In the genomic region with DNA sequence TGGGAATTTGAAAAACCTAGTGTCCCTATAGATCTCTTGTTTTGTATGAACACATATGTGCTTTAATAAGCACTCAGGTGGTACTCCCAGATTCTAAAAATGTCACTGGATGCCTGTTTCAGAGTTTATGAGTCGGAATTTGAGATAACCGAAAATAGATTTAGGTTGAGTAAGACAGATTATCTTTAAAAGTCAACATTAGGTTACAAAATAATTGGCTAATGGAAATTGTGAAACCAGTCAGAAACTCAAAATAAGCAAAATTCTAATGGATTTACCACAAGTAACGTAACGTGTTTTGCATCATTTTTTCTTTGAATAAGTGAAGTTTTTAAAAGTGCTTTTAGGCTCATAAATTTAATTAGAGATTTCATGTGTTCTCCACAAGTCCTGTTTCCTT, we compare ENCODE assay signal across 34 mouse cellular contexts.
"Had no signal": no experiment of that assay in that cellular context is flagged by ENCODE, and none has a peak within 500 bp of the region (broad histone marks: within the 10 kb centered on the region; RNA-seq: fewer than 3 reads in every experiment).

No protein-coding gene starts in this region.

- H3K9ac ChIP-seq: heart, embryonic 12.5 days; heart, embryonic 13.5 days; heart, embryonic 15.5 days; hindbrain, embryonic 12.5 days; hindbrain, embryonic 13.5 days; hindbrain, embryonic 14.5 days; hindbrain, embryonic 15.5 days; intestine, embryonic 15.5 days; kidney, embryonic 15.5 days had no signal

- H3K4me3 ChIP-seq: heart, embryonic 10.5 days; heart, embryonic 12.5 days; heart, embryonic 13.5 days; heart, embryonic 15.5 days; hindbrain, embryonic 10.5 days; hindbrain, embryonic 12.5 days; hindbrain, embryonic 13.5 days; hindbrain, embryonic 15.5 days; intestine, embryonic 15.5 days; kidney, embryonic 15.5 days; layer of hippocampus, adult 2 months had no signal

- H3K27ac ChIP-seq: heart, embryonic 10.5 days; heart, embryonic 13.5 days; heart, embryonic 15.5 days; hindbrain, embryonic 10.5 days; hindbrain, embryonic 12.5 days; hindbrain, embryonic 13.5 days; hindbrain, embryonic 14.5 days; hindbrain, embryonic 15.5 days; hindbrain, postnatal 0 days; intestine, embryonic 15.5 days; kidney, embryonic 15.5 days; kidney, postnatal 0 days; layer of hippocampus, adult 2 months had no signal

- ATAC-seq: hindbrain, embryonic 16.5 days; hindbrain, postnatal 0 days; inflammation-experienced regulatory T-cells, adult 6 months; intestine, embryonic 15.5 days; intestine, embryonic 16.5 days; intestine, postnatal 0 days had no signal

- DNase-seq: heart, postnatal 10 days; heart, postnatal 14 days; heart, postnatal 36 days; heart, postnatal 4 days; kidney, adult 11 months; kidney, adult 18-20 months; kidney, adult 2 months; kidney, adult 8-10 months; kidney, adult 9 months; kidney, postnatal 10 days; kidney, postnatal 14 days; kidney, postnatal 25 days; kidney, postnatal 36 days; kidney, postnatal 4 days; layer of hippocampus, postnatal 36 days had no signal

- H3K36me3 ChIP-seq: heart, embryonic 10.5 days; heart, embryonic 12.5 days; heart, embryonic 13.5 days; heart, embryonic 15.5 days; hindbrain, embryonic 10.5 days; hindbrain, embryonic 12.5 days; hindbrain, embryonic 13.5 days; hindbrain, embryonic 15.5 days; intestine, embryonic 15.5 days; kidney, embryonic 15.5 days had no signal

- H3K4me1 ChIP-seq: heart, embryonic 10.5 days; heart, embryonic 12.5 days; heart, embryonic 13.5 days; heart, embryonic 15.5 days; hindbrain, embryonic 10.5 days; hindbrain, embryonic 12.5 days; hindbrain, embryonic 13.5 days; hindbrain, embryonic 15.5 days; intestine, embryonic 15.5 days; kidney, embryonic 15.5 days had no signal

- H3K27me3 ChIP-seq: heart, embryonic 12.5 days; heart, embryonic 13.5 days; heart, embryonic 15.5 days; hindbrain, embryonic 12.5 days; hindbrain, embryonic 13.5 days; hindbrain, embryonic 15.5 days; intestine, embryonic 15.5 days; kidney, embryonic 15.5 days had no signal

- H3K4me2 ChIP-seq: heart, embryonic 11.5 days; heart, embryonic 12.5 days; heart, embryonic 13.5 days; heart, embryonic 15.5 days; hindbrain, embryonic 12.5 days; hindbrain, embryonic 13.5 days; hindbrain, embryonic 14.5 days; hindbrain, embryonic 15.5 days; intestine, embryonic 15.5 days; kidney, embryonic 15.5 days had no signal

- H3K9me3 ChIP-seq: heart, embryonic 10.5 days; heart, embryonic 12.5 days; heart, embryonic 13.5 days; heart, embryonic 15.5 days; hindbrain, embryonic 10.5 days; hindbrain, embryonic 12.5 days; hindbrain, embryonic 13.5 days; hindbrain, embryonic 15.5 days; intestine, embryonic 15.5 days; kidney, embryonic 15.5 days had no signal
